Mouse (Mus musculus) activated CD4-positive, CD25-positive, alpha-beta regulatory T cell, adult 4 months (primary cell): ENCODE results near the gene Serp2. TPM values are rescaled to one million over a fixed set of nuclear protein-coding genes. Genes with fewer than 3 reads are reported as not detected.
A peak's percentile ranks its signal among the peaks of the same experiment; 100 is the strongest.
"Not testable (repeated sequence)": the region's sequence is repeated elsewhere in the genome, so short reads cannot be mapped to it uniquely, and the experiment has no call there.

Experiments used
- ATAC-seq: one replicate; pipeline ENCODE4 v1.8.0; 2017
- polyA plus RNA-seq, 2 experiments: library from polyadenylated mRNA; unstranded; fragments of 100-300 nt; shearing (Covaris generic); gene quantifications; one replicate each; pipeline ENCODE4 v1.2.1; 2017

Serp2 gene
- polyA plus RNA-seq, 2 experiments from 2014 or later, result 3.8 to 5.4 TPM

GRCm38 (mm10) chr14:76569271-76569961 lies 12.7 kb upstream of the Serp2 start:
- peak; percentile 76 for ATAC-seq

- ATAC-seq, result no peak
Observed at GRCm38 (mm10) chr14:76568548-76568947, 11.9 kb upstream of the Serp2 start.

DNA sequence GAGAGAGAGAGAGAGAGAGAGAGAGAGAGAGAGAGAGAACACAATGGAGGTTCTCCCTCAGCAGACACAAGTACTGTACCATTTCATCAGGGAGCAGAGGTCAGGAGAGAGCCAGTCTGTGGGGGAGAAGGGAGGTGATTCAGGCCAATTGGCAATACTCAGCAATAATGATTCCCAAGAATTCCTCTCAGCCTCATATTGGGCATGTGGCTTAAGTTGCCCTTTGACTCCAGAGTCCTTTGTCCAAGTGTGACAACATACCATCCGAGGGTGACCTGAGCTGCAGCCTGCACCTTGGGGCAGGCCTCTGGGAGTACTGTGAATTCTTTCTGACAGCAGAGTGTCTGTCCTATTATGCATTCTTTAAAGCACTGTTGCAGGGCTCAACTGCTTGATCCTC lies 10.6 kb upstream of the Serp2 start:
- no peak for ATAC-seq

DNA sequence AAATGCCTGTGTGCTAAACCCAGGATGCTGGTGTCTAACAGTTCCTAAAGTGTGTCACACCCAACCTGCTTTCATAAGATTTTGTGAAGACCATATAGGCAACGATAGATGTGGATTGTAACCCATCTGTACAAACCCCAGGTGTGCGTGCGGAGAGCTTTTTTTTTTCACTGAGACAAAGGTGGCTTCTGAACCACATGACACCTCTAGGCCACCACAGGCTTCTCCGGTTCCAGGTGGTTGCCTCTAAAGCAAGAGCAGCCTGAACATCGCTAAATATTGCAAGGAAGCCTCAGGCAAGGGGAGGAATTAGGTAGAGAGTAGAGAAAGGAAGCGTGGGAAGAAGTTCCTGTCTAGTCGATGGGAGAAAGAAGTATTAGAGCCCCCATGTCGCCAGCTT lies 10.0 kb upstream of the Serp2 start:
- no peak for ATAC-seq

- no peak for ATAC-seq
Observed at GRCm38 (mm10) chr14:76566193-76566592, 9.5 kb upstream of the Serp2 start.

DNA sequence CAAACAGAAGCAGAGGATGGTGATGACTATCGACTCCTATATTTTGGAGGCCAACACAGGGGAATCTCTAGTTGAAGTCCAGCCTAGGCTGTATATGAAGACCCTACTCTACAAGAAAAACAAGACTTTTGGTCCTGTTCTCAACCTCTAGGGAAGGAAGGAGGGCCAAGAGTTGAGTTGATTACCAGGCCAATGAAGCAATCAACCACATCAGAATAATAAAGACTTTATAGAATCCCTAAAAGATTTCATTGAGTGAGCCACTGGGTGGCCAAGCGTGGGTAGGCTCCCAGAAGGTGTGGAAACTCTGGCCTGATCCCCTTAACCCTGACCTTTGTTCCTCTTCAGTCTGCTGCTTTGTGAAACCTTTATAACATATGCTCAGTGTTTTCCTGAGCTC lies 2.5 kb upstream of the Serp2 start:
- no peak for ATAC-seq

DNA sequence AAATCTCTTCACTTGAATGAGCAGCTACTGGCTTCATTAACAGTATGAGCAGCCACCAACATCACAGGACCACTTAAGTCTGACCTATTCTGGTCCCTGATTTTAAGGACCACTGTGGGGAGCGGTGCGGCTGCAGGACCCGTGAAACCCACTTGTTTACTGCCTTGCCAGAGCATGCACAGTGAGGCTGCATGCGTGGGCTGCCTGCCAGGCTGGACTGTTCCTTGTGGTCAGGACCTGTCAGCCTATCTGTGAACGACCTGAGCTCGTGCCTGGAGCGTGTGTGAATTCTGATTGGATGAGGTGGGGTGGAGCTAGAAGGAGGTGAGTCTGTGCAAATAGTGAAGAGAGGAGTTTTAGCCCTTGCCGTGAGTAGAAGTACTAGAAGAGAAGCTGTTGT lies 1.5 kb upstream of the Serp2 start:
- not testable (repeated sequence) for ATAC-seq

DNA sequence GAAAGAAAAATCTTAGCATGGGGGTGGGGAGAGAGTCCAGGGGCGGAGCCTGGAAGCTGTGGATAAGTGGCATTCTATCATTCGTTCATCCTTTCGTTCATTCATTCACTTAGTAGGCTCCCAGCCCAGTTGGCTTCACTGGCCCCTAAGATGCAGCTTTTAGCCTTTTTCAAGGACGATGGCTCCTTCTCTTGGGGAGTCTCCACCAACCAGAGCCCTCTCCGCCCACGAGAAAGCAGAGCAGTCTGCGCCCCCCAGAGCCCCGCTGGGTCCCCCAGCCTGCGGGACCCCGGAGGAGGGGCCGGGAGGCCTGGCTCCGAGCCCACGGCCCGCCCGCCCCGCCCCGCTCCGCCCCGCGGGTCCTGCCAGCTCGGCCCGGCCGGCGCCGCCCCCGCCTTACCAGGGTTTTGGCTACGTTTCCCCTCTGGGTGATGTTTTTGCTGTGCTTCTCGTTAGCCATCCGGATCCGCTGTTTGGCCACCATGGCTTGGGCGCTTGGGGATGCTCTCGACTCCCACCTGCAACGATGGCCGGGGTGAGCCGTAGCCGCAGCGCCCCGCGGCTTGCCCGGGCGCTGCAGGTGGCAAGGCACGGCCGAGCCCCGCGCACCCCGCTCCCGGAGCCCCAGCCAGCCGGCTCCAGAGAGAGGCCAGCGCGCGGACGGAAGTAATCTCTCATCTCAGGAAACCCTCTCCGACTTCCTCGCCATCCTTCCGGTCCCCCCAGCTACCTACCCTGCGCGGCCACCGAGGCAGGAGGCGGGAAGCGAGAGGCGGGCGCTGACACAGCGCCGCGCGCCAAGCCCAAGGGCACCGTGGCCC lies 448 bp downstream of the Serp2 start:
- ATAC-seq, result peak; percentile 88

GRCm38 (mm10) chr14:76555263-76556030 lies 1.2 kb downstream of the Serp2 start:
- no peak for ATAC-seq

- no peak for ATAC-seq
Observed at GRCm38 (mm10) chr14:76544136-76544535, 12.6 kb downstream of the Serp2 start.

GRCm38 (mm10) chr14:76541341-76541740 lies 15.3 kb downstream of the Serp2 start:
- no peak for ATAC-seq

GRCm38 (mm10) chr14:76540005-76540670 lies 16.6 kb downstream of the Serp2 start:
- ATAC-seq, result no peak

GRCm38 (mm10) chr14:76536921-76537320 lies 19.8 kb downstream of the Serp2 start:
- ATAC-seq, result no peak

- ATAC-seq, result no peak
Observed at GRCm38 (mm10) chr14:76535096-76535495, 21.6 kb downstream of the Serp2 start.

DNA sequence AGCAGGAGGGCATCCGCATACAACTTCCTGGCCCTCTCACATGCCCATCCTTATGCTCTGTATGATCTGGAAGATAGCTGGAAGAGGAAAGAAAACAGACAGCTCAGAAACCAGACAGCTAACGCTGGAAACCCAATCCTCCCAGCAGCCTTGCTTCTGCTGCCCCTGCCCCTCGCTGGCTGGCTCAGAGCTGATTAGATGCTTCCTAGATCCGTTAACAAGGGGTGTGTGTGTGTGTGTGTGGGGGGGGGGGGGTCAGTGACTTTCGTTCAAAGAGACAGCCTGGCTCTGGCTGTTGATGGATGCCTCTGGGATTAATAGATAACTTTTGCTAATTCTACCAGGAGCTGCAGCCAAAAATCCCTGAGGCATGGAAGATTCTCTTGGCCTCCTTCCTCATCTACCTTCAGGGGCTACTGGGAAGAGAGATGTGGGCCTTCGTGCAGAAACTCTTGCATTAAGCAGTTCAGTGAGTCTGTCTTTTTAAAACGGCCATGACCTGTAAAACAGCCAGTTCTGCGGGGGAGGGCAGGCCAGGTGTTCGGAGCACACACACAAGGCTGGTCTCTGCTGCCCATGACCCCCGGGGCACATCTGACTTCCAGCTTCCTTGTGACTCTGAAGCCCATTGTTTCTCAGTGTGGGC lies 23.4 kb downstream of the Serp2 start:
- ATAC-seq, result no peak

DNA sequence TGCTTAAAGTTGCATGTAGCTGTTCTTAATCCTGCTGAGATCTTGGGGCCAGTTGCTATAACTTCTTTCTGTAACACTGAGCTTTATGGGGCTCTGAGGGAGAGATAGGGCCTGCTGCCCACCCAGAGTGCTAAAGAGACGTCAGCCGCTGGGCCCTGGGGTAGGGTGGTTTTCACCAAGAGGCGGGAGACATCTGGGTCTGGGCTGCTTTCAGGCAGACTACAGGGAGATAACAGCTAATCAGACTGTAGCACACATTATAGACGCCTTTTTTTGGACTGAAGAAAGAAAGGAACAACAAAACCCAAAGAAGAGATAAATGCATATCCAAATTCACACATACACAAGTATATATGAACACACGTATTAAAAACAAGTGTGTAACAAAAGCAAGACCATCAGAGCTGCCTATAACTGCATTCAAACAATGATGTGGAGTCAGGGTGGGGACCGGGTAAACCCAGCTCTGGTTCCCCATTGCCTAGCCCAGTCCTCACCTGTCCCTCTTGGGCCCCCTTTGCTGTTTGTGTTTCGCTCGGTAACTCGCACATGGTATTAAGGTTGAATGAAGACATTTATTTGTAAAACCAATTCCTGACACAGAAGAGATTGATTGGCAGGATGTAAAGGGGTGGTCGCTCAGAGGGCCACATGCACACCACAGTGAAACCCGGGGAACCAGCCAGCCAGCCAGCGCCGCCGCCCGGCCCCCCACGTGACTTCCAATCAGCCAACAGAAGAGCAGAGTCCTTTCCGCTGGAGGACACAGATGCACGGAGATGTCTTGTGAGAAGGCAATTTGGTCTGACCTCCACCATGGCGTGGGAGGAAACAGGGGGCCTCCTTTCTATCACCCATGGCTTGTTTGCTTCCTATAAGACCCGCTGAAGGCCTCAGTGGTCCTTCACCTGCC lies 24.2 kb downstream of the Serp2 start:
- no peak for ATAC-seq

DNA sequence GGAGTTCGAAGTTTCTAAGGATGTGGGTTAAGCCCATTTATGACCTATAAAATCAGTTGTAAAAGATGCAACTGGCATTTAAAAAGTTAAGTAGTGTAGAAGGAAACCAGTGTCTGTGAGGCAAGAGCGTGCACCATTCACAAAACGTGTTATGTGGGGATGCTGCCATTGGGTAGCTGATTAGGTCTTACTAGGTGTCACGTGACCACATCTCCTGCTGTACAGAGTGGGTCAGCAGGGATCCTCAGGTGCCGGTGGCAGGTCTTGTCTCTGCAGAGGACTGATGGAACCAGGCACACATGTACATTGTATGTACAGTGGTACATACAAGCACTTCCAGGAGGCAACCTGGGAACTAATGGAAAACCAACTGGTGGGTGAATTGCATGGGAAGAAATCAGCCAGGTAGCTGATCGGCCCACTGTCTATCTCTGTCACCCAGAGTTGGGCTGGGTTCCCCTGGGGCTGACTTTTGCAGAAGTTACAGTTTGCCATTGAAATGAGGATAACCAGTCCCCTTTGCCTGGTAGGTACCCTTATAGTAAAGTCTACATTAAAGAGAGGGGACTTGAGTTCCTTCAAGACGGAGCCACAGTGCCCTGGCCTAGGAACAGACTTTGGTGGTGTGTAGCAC lies 25.5 kb downstream of the Serp2 start:
- no peak for ATAC-seq

- ATAC-seq, result no peak
Observed at GRCm38 (mm10) chr14:76528641-76529040, 28.0 kb downstream of the Serp2 start.

DNA sequence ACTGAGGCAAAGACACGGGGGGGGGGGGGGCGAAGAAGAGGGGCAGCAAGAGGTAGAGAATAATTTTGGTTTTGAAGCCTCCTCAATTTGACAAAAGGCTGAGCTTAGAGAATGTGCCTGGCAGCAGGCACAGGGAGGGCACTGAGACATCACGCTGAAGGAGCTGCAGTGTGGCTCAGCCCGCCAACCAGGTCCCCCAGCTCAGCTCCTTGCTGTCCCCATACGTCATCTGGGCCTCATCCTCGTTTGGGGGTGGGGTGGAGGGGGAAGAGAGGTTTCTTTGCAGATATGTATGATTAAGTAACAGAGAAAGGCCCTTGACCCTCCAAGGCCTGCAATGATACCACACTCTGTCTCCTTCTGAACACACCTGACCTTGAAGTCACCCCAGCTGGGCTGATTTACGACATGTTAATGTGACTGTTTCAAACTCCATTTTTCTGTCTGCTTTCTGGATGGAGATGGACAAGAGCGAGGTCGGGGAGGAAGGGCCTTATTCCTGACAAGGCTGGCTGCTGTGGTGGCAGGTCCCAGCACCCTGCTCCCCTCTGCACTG lies 28.9 kb downstream of the Serp2 start:
- no peak for ATAC-seq

DNA sequence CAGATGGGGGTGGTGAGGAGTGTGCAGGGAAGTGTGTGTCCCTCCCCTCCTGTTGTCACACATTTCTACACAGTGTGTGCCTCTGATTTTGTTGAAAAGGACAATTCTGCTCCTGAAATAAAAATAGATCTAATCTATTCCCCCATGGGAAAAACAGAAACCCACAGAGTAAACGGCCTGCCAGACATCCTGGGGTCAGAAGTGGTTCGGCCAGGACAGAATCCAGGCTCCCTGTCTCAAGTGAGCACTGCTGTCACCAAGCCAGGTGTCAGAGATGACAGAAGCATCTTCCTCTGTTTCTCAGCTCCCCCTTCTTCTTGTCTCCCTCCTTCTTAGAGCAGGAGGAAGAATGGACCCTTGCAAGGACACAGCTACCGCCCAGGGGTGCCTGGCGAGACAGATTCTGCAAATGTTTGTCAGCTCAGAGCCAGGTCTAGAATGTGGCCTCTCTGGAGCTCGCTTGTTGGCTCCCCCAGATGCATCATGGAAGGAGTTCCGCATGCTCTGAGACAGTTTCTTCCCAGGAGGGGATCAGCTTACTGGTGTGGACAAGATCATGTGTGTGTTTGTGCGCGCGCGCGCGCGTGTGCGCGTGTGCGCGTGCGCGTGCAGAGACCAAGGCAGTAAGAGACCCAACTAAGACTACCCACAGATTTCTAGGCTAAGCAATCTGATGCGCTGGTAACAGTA lies 29.5 kb downstream of the Serp2 start:
- ATAC-seq, result no peak
